Mouse (Mus musculus) liver, adult 2 months (tissue): ENCODE measurements around the gene Ggnbp2.

Experiments
- CTCF ChIP-seq: fragments of 200-500 bp; IDR thresholded peaks from 2 replicates; pipeline ENCODE4 v1.5.1; 2011; ENCODE audit warnings: low read depth, low read length, control low read depth
- POLR2A ChIP-seq: fragments of 200-500 bp; IDR thresholded peaks from 2 replicates; pipeline ENCODE4 v1.6.1; 2011; ENCODE audit warnings: low read length, control low read depth; ENCODE audit not compliant: insufficient read depth; ENCODE audit errors: extremely low read depth

GRCm38 (mm10) chr11:84873042-84873833, 2.6 kb upstream of the Ggnbp2 start:
- TF ChIP-seq CTCF (no peak), POLR2A (no peak)
